Mouse (Mus musculus) liver, adult 2 months (tissue): ENCODE data around the gene Cuedc1.

Source experiments
- CTCF ChIP-seq: fragments of 200-500 bp; IDR thresholded peaks from 2 replicates; pipeline ENCODE4 v1.5.1; 2011; ENCODE audit warnings: low read depth, low read length, control low read depth
- POLR2A ChIP-seq: fragments of 200-500 bp; IDR thresholded peaks from 2 replicates; pipeline ENCODE4 v1.6.1; 2011; ENCODE audit warnings: low read length, control low read depth; ENCODE audit not compliant: insufficient read depth; ENCODE audit errors: extremely low read depth

DNA sequence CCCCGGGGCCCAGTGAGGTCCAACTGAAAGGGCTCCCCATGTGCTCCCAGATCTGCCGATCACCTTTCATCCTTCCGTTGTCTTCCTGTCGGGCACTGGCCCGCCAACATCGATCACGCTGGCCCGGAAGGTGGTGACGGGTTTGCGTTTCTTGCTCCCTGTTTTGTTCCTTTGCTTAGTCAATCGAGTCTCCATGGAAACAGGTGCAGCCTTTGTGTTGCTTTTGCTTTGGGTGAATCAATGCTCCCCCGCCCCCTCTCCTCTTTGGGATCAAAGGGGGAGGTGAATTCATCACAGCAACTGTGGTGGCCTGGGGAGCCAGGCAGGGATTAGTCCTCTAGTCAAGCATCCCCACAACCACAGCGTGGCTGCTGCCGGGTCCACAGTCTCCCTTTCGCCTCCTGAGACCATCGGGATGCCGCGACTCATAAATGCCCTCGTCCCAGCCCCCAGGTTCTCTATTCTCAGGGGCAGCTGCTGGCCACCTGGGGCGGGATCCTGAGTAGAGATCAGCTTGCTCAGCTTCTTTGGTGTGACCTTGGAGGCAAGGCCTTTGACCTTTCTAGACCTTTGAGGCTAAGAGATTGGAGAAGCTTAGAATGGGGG lies 41.5 kb downstream of the Cuedc1 start:
- no peak for TF ChIP-seq POLR2A
- TF ChIP-seq CTCF = no peak
